In the genomic region with DNA sequence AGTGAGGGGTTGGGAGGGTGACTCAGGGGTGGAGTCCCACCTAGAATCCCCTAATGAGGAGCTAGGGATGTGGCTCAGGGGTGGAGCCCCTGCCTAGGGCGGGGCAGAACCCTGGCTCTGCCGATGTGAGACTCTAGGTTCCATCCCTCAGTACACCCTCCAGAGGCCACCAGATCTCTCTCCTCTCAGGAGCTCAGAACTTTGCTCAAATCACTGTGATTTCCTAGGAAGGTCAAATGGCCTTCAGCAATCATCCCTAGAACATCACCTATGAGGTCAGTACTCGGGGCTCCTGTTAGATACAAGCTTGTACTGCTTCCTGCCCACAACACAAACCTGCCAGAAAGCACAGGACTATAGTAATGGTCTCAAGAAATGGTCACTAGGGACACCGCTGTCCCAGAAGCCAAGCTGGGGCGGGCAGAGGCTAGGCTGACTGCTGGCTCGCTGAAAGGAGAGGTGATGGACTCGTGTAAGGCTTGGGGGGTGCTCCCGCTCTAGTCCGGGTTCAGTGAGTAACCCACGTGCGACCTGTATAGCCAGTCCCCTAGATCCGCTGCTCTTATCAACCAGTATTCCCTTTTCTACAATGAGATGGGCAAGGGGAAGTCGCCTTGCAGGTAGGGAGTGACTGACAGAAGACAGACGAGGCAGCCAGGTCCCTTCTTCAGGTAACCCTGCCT, we compare ENCODE assay signal across 8 mouse cellular contexts. TPM values are rescaled to one million over a fixed set of nuclear protein-coding genes. Genes with fewer than 3 reads are reported as not detected.
DNase-seq lines count a peak whose midpoint lies in the region; ATAC-seq and TF ChIP-seq lines count a peak whose summit lies in the region.

No protein-coding gene starts in this region.

- peak; percentile 10; the same call in 1 of the 2 replicates for ATAC-seq in lung, postnatal 0 days
- peak; percentile 6 for ATAC-seq in inflammation-experienced regulatory T-cells, adult 6 months
- peak; percentile 41 for ATAC-seq in midbrain, embryonic 16.5 days

- no peaks in the 10 kb centered on the region for H3K27me3 ChIP-seq in lung, postnatal 0 days (replicated peaks; ENCODE audit: insufficient read depth, low read length)
- no peaks in the 10 kb centered on the region for H3K27me3 ChIP-seq in embryonic facial prominence, embryonic 10.5 days (replicated peaks; ENCODE audit: low read depth, poor library complexity, severe bottlenecking)
- H3K27me3 ChIP-seq in midbrain, embryonic 16.5 days (ENCODE audit: control insufficient read depth, insufficient read depth, low read depth, low read length) = no peaks in the 10 kb centered on the region

- no peak for TF ChIP-seq CTCF in lung, postnatal 0 days (IDR thresholded peaks at IDR 0.05)

- DNase-seq in lung, postnatal 0 days (ENCODE audit: low spot score) = peak; percentile 32
- DNase-seq in lung, postnatal 4 days = no peak
- no peak for DNase-seq in embryonic facial prominence, embryonic 10.5 days (ENCODE audit: low spot score)
- no peak for DNase-seq in right cerebral cortex, postnatal 25 days
- no peak for DNase-seq in cerebellum, postnatal 14 days
- no peak for DNase-seq in urinary bladder, postnatal 25 days (ENCODE audit: low spot score)

- peaks cover 4% of the 10 kb centered on the region; the same call in 1 of the 2 replicates for H3K36me3 ChIP-seq in lung, postnatal 0 days (ENCODE audit: insufficient read depth, low read length)
- H3K36me3 ChIP-seq in embryonic facial prominence, embryonic 10.5 days (replicated peaks) = peaks cover 60% of the 10 kb centered on the region
- H3K36me3 ChIP-seq in midbrain, embryonic 16.5 days (ENCODE audit: control insufficient read depth, insufficient read depth, low read length) = peaks cover 23% of the 10 kb centered on the region

- peak overlapping the region; percentile 83 for H3K4me2 ChIP-seq in lung, postnatal 0 days (replicated peaks; ENCODE audit: low read depth, low read length)
- peak overlapping the region; percentile 91 for H3K4me2 ChIP-seq in midbrain, embryonic 16.5 days (ENCODE audit: low read length)

- H3K9me3 ChIP-seq in lung, postnatal 0 days (ENCODE audit: low read length) = no peaks in the 10 kb centered on the region
- no peaks in the 10 kb centered on the region for H3K9me3 ChIP-seq in embryonic facial prominence, embryonic 10.5 days
- no peaks in the 10 kb centered on the region for H3K9me3 ChIP-seq in midbrain, embryonic 16.5 days (replicated peaks; ENCODE audit: control insufficient read depth, low read length, poor library complexity, severe bottlenecking)

- H3K9ac ChIP-seq in lung, postnatal 0 days (replicated peaks; ENCODE audit: low read depth) = peak overlapping the region; percentile 78
- H3K9ac ChIP-seq in midbrain, embryonic 16.5 days (ENCODE audit: low read depth, low read length) = peak overlapping the region; percentile 76

- peaks cover 5% of the 10 kb centered on the region; the same call in 1 of the 2 replicates for H3K4me1 ChIP-seq in lung, postnatal 0 days (ENCODE audit: insufficient read depth, low read depth, low read length)
- peaks cover 37% of the 10 kb centered on the region for H3K4me1 ChIP-seq in embryonic facial prominence, embryonic 10.5 days
- peaks cover 7% of the 10 kb centered on the region for H3K4me1 ChIP-seq in midbrain, embryonic 16.5 days (ENCODE audit: control insufficient read depth, insufficient read depth, low read length)

- WGBS in lung, postnatal 0 days = 2% methylated on average over 14 of the region's 14 CpGs
- whole genome bisulfite sequencing in embryonic facial prominence, embryonic 10.5 days = 1% methylated on average over 14 of the region's 14 CpGs
- 3% methylated on average over 14 of the region's 14 CpGs for WGBS in midbrain, embryonic 16.5 days

- H3K4me3 ChIP-seq in lung, postnatal 0 days (ENCODE audit: low read depth, low read length) = peak overlapping the region; percentile 87
- H3K4me3 ChIP-seq in embryonic facial prominence, embryonic 10.5 days = peak overlapping the region; percentile 91
- peak overlapping the region; percentile 64 for H3K4me3 ChIP-seq in midbrain, embryonic 16.5 days (ENCODE audit: low read depth, low read length)

- no peak for TF ChIP-seq EP300 in lung, postnatal 0 days (IDR thresholded peaks at IDR 0.05)

- peak overlapping the region; percentile 71 for H3K27ac ChIP-seq in lung, postnatal 0 days (ENCODE audit: low read length)
- peak overlapping the region; percentile 89 for H3K27ac ChIP-seq in embryonic facial prominence, embryonic 10.5 days (replicated peaks)
- H3K27ac ChIP-seq in midbrain, embryonic 16.5 days (ENCODE audit: low read length) = peak overlapping the region; percentile 74

RNA-seq across cellular contexts. Expression of a gene that starts 0.6 kb away (rescaled TPM):
- polyA plus RNA-seq in lung, postnatal 0 days (2015; fragmentation: Nextera tagmentation; extraction: Ambion mirVana) = 67.2 and 71.2 TPM in 2 replicates
- polyA plus RNA-seq in embryonic facial prominence, embryonic 10.5 days (2016; fragmentation: Nextera tagmentation; extraction: Ambion mirVana) = 71.0 and 71.3 TPM in 2 replicates
- 10 to 100 TPM; 53.3 to 65.6 (median 59.5) TPM for polyA plus RNA-seq in inflammation-experienced regulatory T-cells, adult 6 months (2017; shearing (Covaris generic))
- polyA plus RNA-seq in midbrain, embryonic 16.5 days (2015; fragmentation: Nextera tagmentation; extraction: Ambion mirVana) = 65.7 and 71.5 TPM in 2 replicates

RNA-seq across cellular contexts. Expression of a gene that starts 20.8 kb away (rescaled TPM):
- 4.7 and 5.6 TPM in 2 replicates for polyA plus RNA-seq in lung, postnatal 0 days (2015; fragmentation: Nextera tagmentation; extraction: Ambion mirVana)
- 10.3 and 11.7 TPM in 2 replicates for polyA plus RNA-seq in embryonic facial prominence, embryonic 10.5 days (2016; fragmentation: Nextera tagmentation; extraction: Ambion mirVana)
- 10 to 100 TPM; 29.8 to 39.7 (median 37.9) TPM for polyA plus RNA-seq in inflammation-experienced regulatory T-cells, adult 6 months (2017; shearing (Covaris generic))
- 10.5 and 10.8 TPM in 2 replicates for polyA plus RNA-seq in midbrain, embryonic 16.5 days (2015; fragmentation: Nextera tagmentation; extraction: Ambion mirVana)

RNA-seq across cellular contexts. Expression of a gene that starts 35.6 kb away (rescaled TPM):
- 25.7 and 30.3 TPM in 2 replicates for polyA plus RNA-seq in lung, postnatal 0 days (2015; fragmentation: Nextera tagmentation; extraction: Ambion mirVana)
- 48.3 and 50.2 TPM in 2 replicates for polyA plus RNA-seq in embryonic facial prominence, embryonic 10.5 days (2016; fragmentation: Nextera tagmentation; extraction: Ambion mirVana)
- 10 to 100 TPM; 13.6 to 17.5 (median 14.5) TPM for polyA plus RNA-seq in inflammation-experienced regulatory T-cells, adult 6 months (2017; shearing (Covaris generic))
- polyA plus RNA-seq in midbrain, embryonic 16.5 days (2015; fragmentation: Nextera tagmentation; extraction: Ambion mirVana) = 24.2 and 25.4 TPM in 2 replicates

RNA-seq across cellular contexts. Expression of a gene that starts 43.0 kb away (rescaled TPM):
- 0.88 and 1.0 TPM in 2 replicates for polyA plus RNA-seq in lung, postnatal 0 days (2015; fragmentation: Nextera tagmentation; extraction: Ambion mirVana)
- 1.0 and 1.1 TPM in 2 replicates for polyA plus RNA-seq in embryonic facial prominence, embryonic 10.5 days (2016; fragmentation: Nextera tagmentation; extraction: Ambion mirVana)
- polyA plus RNA-seq in inflammation-experienced regulatory T-cells, adult 6 months (2017; shearing (Covaris generic)) = under 1 TPM in 1 of 3 experiments, not detected in 2; 0.13 TPM
- 13.2 and 14.4 TPM in 2 replicates for polyA plus RNA-seq in midbrain, embryonic 16.5 days (2015; fragmentation: Nextera tagmentation; extraction: Ambion mirVana)
